ENCODE assay signal across 20 mouse cellular contexts in the genomic region with DNA sequence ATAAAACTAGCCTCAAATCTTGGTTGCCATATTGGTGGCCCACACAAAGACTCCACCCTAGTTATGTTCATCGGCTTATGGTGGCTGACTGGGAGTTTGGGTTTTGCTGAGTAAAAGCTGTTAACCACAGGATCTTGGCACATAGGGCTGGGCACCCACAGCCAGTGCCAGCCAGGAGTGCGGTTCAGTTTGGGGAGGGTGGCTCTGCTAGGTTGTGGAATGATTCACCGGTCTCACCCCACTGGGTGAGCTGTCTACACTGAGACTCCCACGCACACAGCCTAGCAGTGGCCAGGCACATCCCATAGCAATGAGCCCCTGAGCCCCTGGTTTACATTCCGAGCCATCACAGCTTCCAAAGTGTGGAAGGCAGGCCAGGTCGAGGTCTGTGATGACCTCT. TPM values are rescaled to one million over a fixed set of nuclear protein-coding genes. Genes with fewer than 3 reads are reported as not detected.
DNase-seq lines count a peak whose midpoint lies in the region; ATAC-seq lines count a peak whose summit lies in the region.
"Had no signal": no experiment of that assay in that cellular context is flagged by ENCODE, and none has a peak within 500 bp of the region (broad histone marks: within the 10 kb centered on the region; RNA-seq: fewer than 3 reads in every experiment).

No protein-coding gene starts in this region.

- no peak for ATAC-seq in embryonic facial prominence, embryonic 13.5 days (ENCODE audit: insufficient number of reproducible peaks, insufficient read depth, low FRiP score, low TSS enrichment, low read depth)
- ATAC-seq: midbrain, embryonic 13.5 days had no signal

- peaks cover 4% of the 10 kb centered on the region; the same call in 1 of the 2 replicates for H3K4me1 ChIP-seq in embryonic facial prominence, embryonic 13.5 days
- H3K4me1 ChIP-seq in embryonic facial prominence, embryonic 10.5 days: peaks cover 10% of the 10 kb centered on the region
- H3K4me1 ChIP-seq: hindbrain, embryonic 15.5 days; midbrain, embryonic 13.5 days had no signal

- H3K27ac ChIP-seq in embryonic facial prominence, embryonic 13.5 days: 0 out of 2 replicates have a peak overlapping the region, but pooled peaks have one; percentile 16
- H3K27ac ChIP-seq in embryonic facial prominence, embryonic 10.5 days (replicated peaks): no peak overlapping the region
- H3K27ac ChIP-seq: forebrain, embryonic 10.5 days; hindbrain, embryonic 15.5 days; limb, embryonic 13.5 days; midbrain, embryonic 13.5 days had no signal

- DNase-seq in embryonic facial prominence, embryonic 10.5 days (ENCODE audit: low spot score): no peak
- peak; percentile 39 for DNase-seq in right cerebral cortex, adult 18-20 months
- DNase-seq in right cerebral cortex, postnatal 25 days: no peak
- DNase-seq in induced T-regulatory cell, adult 2 months (ENCODE audit: low read depth): peak; percentile 67
- no peak for DNase-seq in liver
- DNase-seq in layer of hippocampus, postnatal 14 days (ENCODE audit: low spot score in 2 of 2): no peak
- no peak for DNase-seq in urinary bladder, postnatal 10 days (ENCODE audit: low spot score)
- DNase-seq: cerebellum, adult 2 months; gastrocnemius, postnatal 14 days; heart, postnatal 14 days; kidney, adult 18-20 months; lung, postnatal 10 days; retina, postnatal 1 day; thymus, postnatal 36 days had no signal

- 87% methylated on average over 6 of the region's 6 CpGs for WGBS in embryonic facial prominence, embryonic 13.5 days
- WGBS in embryonic facial prominence, embryonic 10.5 days: 86% methylated on average over 6 of the region's 6 CpGs

- no peak overlapping the region for H3K4me2 ChIP-seq in embryonic facial prominence, embryonic 13.5 days
- H3K4me2 ChIP-seq: heart, embryonic 11.5 days; hindbrain, embryonic 15.5 days; limb, embryonic 13.5 days; midbrain, embryonic 13.5 days had no signal

- no peak overlapping the region for H3K4me3 ChIP-seq in embryonic facial prominence, embryonic 13.5 days
- no peak overlapping the region for H3K4me3 ChIP-seq in embryonic facial prominence, embryonic 10.5 days
- H3K4me3 ChIP-seq: forebrain, embryonic 10.5 days; hindbrain, embryonic 15.5 days; limb, embryonic 13.5 days; midbrain, embryonic 13.5 days had no signal

- H3K9ac ChIP-seq in embryonic facial prominence, embryonic 13.5 days: no peak overlapping the region
- H3K9ac ChIP-seq: hindbrain, embryonic 15.5 days; limb, embryonic 13.5 days; midbrain, embryonic 13.5 days had no signal

- no peaks in the 10 kb centered on the region for H3K36me3 ChIP-seq in embryonic facial prominence, embryonic 13.5 days
- H3K36me3 ChIP-seq in embryonic facial prominence, embryonic 10.5 days (replicated peaks): no peaks in the 10 kb centered on the region
- H3K36me3 ChIP-seq: forebrain, embryonic 10.5 days; hindbrain, embryonic 15.5 days; limb, embryonic 13.5 days; midbrain, embryonic 13.5 days had no signal

- H3K27me3 ChIP-seq in embryonic facial prominence, embryonic 13.5 days: no peaks in the 10 kb centered on the region
- H3K27me3 ChIP-seq in embryonic facial prominence, embryonic 10.5 days (replicated peaks; ENCODE audit: low read depth, poor library complexity, severe bottlenecking): no peaks in the 10 kb centered on the region; the same call in 1 of the 2 replicates
- H3K27me3 ChIP-seq: hindbrain, embryonic 15.5 days; limb, embryonic 13.5 days; midbrain, embryonic 13.5 days had no signal

- H3K9me3 ChIP-seq in embryonic facial prominence, embryonic 13.5 days: no peaks in the 10 kb centered on the region
- H3K9me3 ChIP-seq in embryonic facial prominence, embryonic 10.5 days: no peaks in the 10 kb centered on the region
- H3K9me3 ChIP-seq: forebrain, embryonic 10.5 days; hindbrain, embryonic 15.5 days; limb, embryonic 13.5 days; midbrain, embryonic 13.5 days had no signal

RNA-seq across cellular contexts. Expression of a gene that starts 25.3 kb away (rescaled TPM):
- 1,307 and 1,416 TPM in 2 replicates for polyA plus RNA-seq in embryonic facial prominence, embryonic 13.5 days (2015; fragmentation: Nextera tagmentation; extraction: Ambion mirVana)
- polyA plus RNA-seq in embryonic facial prominence, embryonic 10.5 days (2016; fragmentation: Nextera tagmentation; extraction: Ambion mirVana): 1,210 and 1,245 TPM in 2 replicates
- 100 to 1,000 TPM; 554 to 595 TPM for total RNA-seq in layer of hippocampus, postnatal 14 days (2021)

Comparison
In these comparisons a context has a peak if more than half of its experiments do, and no peak if none do; other contexts are left out.
1. DNase-seq: peak in right cerebral cortex, adult 18-20 months (single experiment) and induced T-regulatory cell, adult 2 months (single experiment); none in embryonic facial prominence, embryonic 10.5 days (single experiment), right cerebral cortex, postnatal 25 days (single experiment), liver (single experiment), layer of hippocampus, postnatal 14 days (0 of 2) and urinary bladder, postnatal 10 days (single experiment).